Mouse (Mus musculus) kidney, adult 2 months (tissue): ENCODE results near the gene B230217C12Rik. TPM values are rescaled to one million over a fixed set of nuclear protein-coding genes. Genes with fewer than 3 reads are reported as not detected.

Source experiments
- DNase-seq: peaks from one replicate; pipeline ENCODE4 v3.0.0; 2021
- H3K27ac ChIP-seq: fragments of 200-500 bp; 2 replicates; pipeline ENCODE4 v1.5.1; 2012; ENCODE audit warnings: low read depth, low read length, control low read depth, inconsistent platforms; ENCODE audit not compliant: insufficient read depth
- H3K27me3 ChIP-seq: fragments of 200-500 bp; replicated peaks from 2 replicates; pipeline ENCODE4 v1.6.1; 2012; ENCODE audit warnings: mild to moderate bottlenecking, moderate library complexity, low read length, inconsistent platforms; ENCODE audit not compliant: control insufficient read depth, insufficient read depth
- H3K36me3 ChIP-seq: fragments of 200-500 bp; 2 replicates; pipeline ENCODE4 v1.6.1; 2012; ENCODE audit warnings: mild to moderate bottlenecking, moderate library complexity, low read length, inconsistent platforms; ENCODE audit not compliant: control insufficient read depth, insufficient read depth
- H3K4me1 ChIP-seq: fragments of 200-500 bp; 2 replicates; pipeline ENCODE4 v1.6.1; 2011; ENCODE audit warnings: low read length; ENCODE audit not compliant: control insufficient read depth, insufficient read depth
- H3K4me3 ChIP-seq: fragments of 200-500 bp; 2 replicates; pipeline ENCODE4 v1.5.1; 2011; ENCODE audit warnings: mild to moderate bottlenecking, low read depth, low read length, control low read depth; ENCODE audit not compliant: insufficient read depth
- CTCF ChIP-seq: fragments of 200-500 bp; conservative IDR thresholded peaks from 2 replicates; pipeline ENCODE4 v1.5.1; 2011; ENCODE audit warnings: low read depth, mild to moderate bottlenecking, control low read depth, low read length, moderate library complexity, mixed read lengths; ENCODE audit not compliant: insufficient read depth, insufficient read length
- POLR2A ChIP-seq: fragments of 200-500 bp; IDR thresholded peaks from one replicate; pipeline ENCODE4 v1.6.1; 2011; ENCODE audit warnings: low read depth, low read length, control low read depth
- WGBS: fragments of 180-500 bp; shearing (Covaris S2); methylation state at CpG from one replicate; pipeline ENCODE4 v1.1.7; 2018; 5-methylcytosine and 5-hydroxymethylcytosine counted together
- polyA plus RNA-seq: library from polyadenylated mRNA; depleted of rRNA; stranded (reverse); fragments of >200 nt; gene quantifications from 2 replicates; pipeline ENCODE4 v1.2.3, GENCODE M21; 2012; rRNA removed

Gene B230217C12Rik
- 2.0 TPM in 2 replicates for polyA plus RNA-seq

DNA sequence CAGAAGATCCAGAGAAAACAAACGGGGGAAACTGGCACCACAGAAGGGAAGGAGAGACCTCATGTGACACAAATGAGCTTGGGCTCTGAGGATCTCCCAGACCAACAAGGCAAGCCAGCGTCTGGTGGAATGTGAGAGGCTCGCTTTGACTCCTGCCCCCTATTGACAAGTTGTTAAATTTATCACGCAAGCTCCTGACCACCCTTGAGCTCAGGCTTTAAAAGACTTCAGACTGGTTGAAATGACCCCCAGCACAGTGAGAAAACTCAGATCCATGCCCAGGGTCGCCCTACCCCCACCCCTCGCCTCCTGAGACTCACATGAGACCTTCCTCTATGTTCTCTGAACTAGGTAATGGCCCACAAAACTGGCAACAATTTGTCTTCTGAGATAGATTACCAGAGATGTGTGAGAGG lies at the start of gene B230217C12Rik:
Gene B230217C12Rik (plus strand): TSS at position 242 of the 416 bp plus-strand sequence.
- peak within 1 kb of the TSS; percentile 61; the same call in 1 of the 2 replicates for H3K27ac ChIP-seq
- H3K4me3 ChIP-seq, result peak within 1 kb of the TSS; percentile 29
- H3K27me3 ChIP-seq, result no peaks in the 10 kb centered on the region
- no peaks in the 10 kb centered on the region; the same call in 1 of the 2 replicates for H3K36me3 ChIP-seq
- WGBS, result 5% methylated on average over 6 of the region's 6 CpGs
- TF ChIP-seq POLR2A (no peak), CTCF (peak; percentile 53)
- H3K4me1 ChIP-seq, result peaks cover 2% of the 10 kb centered on the region; the same call in 1 of the 2 replicates
- DNase-seq, result peak; percentile 37

DNA sequence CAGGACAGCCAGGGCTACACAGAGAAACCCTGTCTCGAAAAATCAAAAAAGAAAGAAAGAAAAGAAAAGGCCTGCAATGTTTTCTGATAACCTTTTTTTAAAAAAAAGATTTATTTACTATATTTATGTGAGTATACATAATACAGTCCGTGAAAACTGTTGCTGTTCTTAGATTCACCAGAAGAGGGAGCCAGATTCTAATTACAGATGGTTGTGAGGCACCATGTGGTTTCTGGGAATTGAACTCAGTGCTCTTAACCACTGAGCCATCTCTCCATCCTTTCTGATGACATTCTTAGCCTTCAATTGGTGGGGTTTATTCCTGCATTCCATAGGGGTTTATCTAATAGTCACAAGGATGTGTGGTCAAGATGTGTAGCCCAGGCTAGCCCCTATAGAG lies 47.4 kb upstream of the B230217C12Rik start:
- TF ChIP-seq POLR2A (no peak), CTCF (0 out of 2 replicates have a peak, but pooled peaks have one; percentile 15)
- Histone ChIP-seq H3K4me1 (no peaks in the 10 kb centered on the region), H3K36me3 (no peaks in the 10 kb centered on the region), H3K27ac (no peak overlapping the region), H3K27me3 (no peaks in the 10 kb centered on the region), H3K4me3 (no peak overlapping the region)
- peak; percentile 78 for DNase-seq
- WGBS, result 6% methylated on average over 2 of the region's 2 CpGs

DNA sequence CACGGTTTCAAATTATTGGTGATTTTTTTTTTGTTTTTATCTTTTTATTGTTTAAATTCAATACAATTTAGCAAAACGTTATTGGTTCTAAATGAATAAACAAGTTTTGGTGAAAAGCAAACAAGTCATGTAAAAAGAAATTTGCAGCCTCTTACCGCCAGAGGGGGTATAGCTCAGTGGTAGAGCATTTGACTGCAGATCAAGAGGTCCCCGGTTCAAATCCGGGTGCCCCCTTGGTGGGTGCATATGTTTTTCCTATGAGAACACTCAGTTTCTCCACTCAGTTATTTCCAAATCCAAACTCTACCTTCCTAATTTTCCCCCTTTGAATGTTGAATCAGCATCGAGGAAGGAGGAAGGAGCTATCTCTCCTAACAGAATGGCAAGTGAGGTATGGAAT lies 43.7 kb upstream of the B230217C12Rik start:
- WGBS, result 9% methylated on average over 6 of the region's 6 CpGs
- DNase-seq, result peak; percentile 82
- Histone ChIP-seq H3K27ac (no peak overlapping the region), H3K4me3 (no peak overlapping the region), H3K4me1 (peaks cover 8% of the 10 kb centered on the region), H3K27me3 (no peaks in the 10 kb centered on the region), H3K36me3 (no peaks in the 10 kb centered on the region)
- TF ChIP-seq CTCF (0 out of 2 replicates have a peak, but pooled peaks have one; percentile 14), POLR2A (no peak)

GRCm38 (mm10) chr11:97797369-97798082 lies 43.1 kb upstream of the B230217C12Rik start:
- TF ChIP-seq CTCF (no peak), POLR2A (no peak)
- H3K4me3 ChIP-seq, result no peak overlapping the region
- no peaks in the 10 kb centered on the region for H3K27me3 ChIP-seq
- H3K4me1 ChIP-seq, result peaks cover 14% of the 10 kb centered on the region
- DNase-seq, result peak; percentile 19
- H3K36me3 ChIP-seq, result no peaks in the 10 kb centered on the region
- 75% methylated on average over 15 of the region's 15 CpGs for WGBS
- no peak overlapping the region for H3K27ac ChIP-seq

DNA sequence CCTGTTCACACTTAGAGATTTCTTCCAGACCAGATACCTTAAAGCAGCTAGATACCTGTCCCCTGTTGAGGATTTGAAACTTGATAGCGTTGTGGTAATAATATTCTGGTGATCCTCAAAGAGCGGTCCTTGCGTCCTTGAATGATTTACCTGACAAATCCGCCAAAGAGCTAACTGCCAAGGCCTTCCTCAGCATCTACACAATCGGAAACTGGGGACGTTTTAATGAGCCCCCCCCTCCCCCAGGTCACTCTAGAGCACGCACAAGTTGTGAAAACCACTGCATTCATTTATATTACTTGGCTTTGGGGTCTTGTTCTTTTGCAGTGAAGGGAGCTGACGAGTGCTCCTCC lies 42.5 kb upstream of the B230217C12Rik start:
- no peak overlapping the region for H3K4me3 ChIP-seq
- DNase-seq, result no peak
- no peaks in the 10 kb centered on the region for H3K27me3 ChIP-seq
- H3K27ac ChIP-seq, result no peak overlapping the region
- WGBS, result 63% methylated on average over 8 of the region's 8 CpGs
- H3K4me1 ChIP-seq, result peaks cover 14% of the 10 kb centered on the region
- H3K36me3 ChIP-seq, result no peaks in the 10 kb centered on the region
- TF ChIP-seq CTCF, result no peak

- Histone ChIP-seq H3K4me1 (peaks cover 17% of the 10 kb centered on the region), H3K27ac (peak within 1 kb of the TSS; percentile 96), H3K4me3 (peak within 1 kb of the TSS; percentile 90), H3K27me3 (no peaks in the 10 kb centered on the region), H3K36me3 (no peaks in the 10 kb centered on the region)
- DNase-seq, result peak; percentile 89
- TF ChIP-seq POLR2A, result no peak
- TF ChIP-seq CTCF, result no peak
- 1% methylated on average over 11 of the region's 11 CpGs for WGBS
Measured at GRCm38 (mm10) chr11:97798782-97799145, 41.8 kb upstream of the B230217C12Rik start, which contains the start of gene Lasp1. Gene Lasp1, plus strand, starts transcription at chr11:97799000.

DNA sequence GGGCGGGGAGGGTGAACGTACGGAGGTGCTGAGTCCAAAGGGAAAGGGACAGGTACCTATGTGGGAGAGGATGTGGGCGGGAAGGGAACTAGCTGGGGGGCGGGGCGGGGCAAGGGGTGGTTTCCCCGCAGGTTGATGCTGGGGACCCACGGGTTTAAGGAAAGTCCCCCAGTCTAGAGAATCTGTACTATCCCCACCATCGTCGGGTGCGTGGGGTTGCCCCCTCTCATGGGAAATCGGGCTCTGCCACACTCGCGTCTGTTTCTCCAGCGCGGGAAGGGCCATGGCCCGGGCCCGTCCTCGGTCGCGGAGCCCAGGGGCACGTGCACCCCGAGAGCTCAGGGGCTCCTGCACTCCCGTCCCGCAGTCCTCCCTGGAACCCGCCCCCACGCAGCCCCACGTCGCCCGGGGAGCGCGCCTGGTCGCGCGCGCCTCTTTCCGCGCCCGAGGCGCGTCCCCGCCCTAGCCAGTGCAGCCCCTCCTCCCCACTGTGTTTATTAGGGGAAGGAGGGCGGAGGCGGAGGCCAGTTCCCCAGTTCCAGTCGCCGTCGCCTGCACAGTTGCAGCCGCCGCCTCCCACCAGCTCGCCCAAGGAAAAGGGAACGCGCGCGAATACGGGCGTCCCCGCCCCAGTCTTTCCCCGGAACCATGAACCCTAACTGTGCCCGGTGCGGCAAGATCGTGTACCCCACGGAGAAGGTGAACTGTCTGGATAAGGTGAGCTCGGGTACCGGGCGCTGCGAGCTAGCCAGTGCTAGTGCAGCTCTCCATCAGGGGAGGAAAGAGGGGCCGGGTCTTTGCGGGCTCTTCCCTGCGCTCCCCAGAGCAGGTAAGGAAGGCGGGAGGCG lies 41.2 kb upstream of the B230217C12Rik start:
- Histone ChIP-seq H3K36me3 (no peaks in the 10 kb centered on the region), H3K27me3 (no peaks in the 10 kb centered on the region), H3K27ac (peak overlapping the region; percentile 96), H3K4me3 (peak overlapping the region; percentile 90), H3K4me1 (peaks cover 20% of the 10 kb centered on the region)
- TF ChIP-seq POLR2A, result peak; percentile 79
- TF ChIP-seq CTCF, result no peak
- DNase-seq, result peak; percentile 92
- under 1% methylated on average over 71 of the region's 71 CpGs for WGBS
